Mouse (Mus musculus): ENCODE measurements around the gene Lbhd2.

Gene Lbhd2

GRCm38 (mm10) chr12:111448931-111449705 lies 42.5 kb downstream of the Lbhd2 start:
- no peak for DNase-seq

- no peak for DNase-seq
Measured at GRCm38 (mm10) chr12:111450359-111450758, 43.8 kb downstream of the Lbhd2 start.

- DNase-seq: no peak
Measured at GRCm38 (mm10) chr12:111451561-111451960, 45.0 kb downstream of the Lbhd2 start.

GRCm38 (mm10) chr12:111454021-111454420 lies 47.4 kb downstream of the Lbhd2 start:
- DNase-seq: no peak

GRCm38 (mm10) chr12:111454543-111455280 lies 48.1 kb downstream of the Lbhd2 start:
- no peak for DNase-seq

- DNase-seq: no peak
Measured at GRCm38 (mm10) chr12:111455311-111455846, 48.8 kb downstream of the Lbhd2 start.

- DNase-seq: no peak
Measured at GRCm38 (mm10) chr12:111455860-111456259, 49.3 kb downstream of the Lbhd2 start.

GRCm38 (mm10) chr12:111457742-111458141 lies 51.1 kb downstream of the Lbhd2 start:
- DNase-seq: no peak
